Mouse (Mus musculus): ENCODE measurements at regions not wholly inside any gene's neighbourhood (a gene's known extent, or its start where the extent isn't known, plus 50 kb on each side); places are given as distances from the start of the nearest gene placed in this dataset.

DNA sequence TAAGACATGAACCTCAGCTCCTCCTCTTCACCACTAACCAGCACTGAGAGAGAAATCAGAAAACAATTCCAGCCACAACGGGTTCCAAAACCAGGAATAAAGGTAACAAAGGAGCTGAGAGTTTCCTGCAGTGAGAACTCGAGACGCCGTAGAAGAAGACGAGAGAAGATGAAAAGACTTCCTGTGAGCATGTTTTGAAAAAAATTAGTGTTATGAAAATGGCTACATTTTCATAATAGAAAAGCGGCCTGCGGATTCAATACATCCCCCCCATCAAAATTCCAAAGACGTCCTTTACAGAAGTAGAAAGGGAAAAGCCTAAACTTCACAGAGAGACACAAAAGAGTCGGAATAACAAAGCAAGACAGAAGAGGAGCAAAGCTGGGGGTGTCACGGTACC, 193.6 kb upstream of the A430005L14Rik start:
- Histone ChIP-seq H3K4me1 (ENCODE audit: control insufficient read depth in 1 of 2, insufficient read depth in 2 of 2, low read length in 2 of 2) (no peaks in the 10 kb centered on the region), H3K27me3 (ENCODE audit: control insufficient read depth in 1 of 2, insufficient read depth in 2 of 2, low read length in 2 of 2) (no peaks in the 10 kb centered on the region), H3K4me3 (ENCODE audit: control insufficient read depth in 1 of 2, insufficient read depth in 1 of 2, low read depth in 2 of 2, low read length in 2 of 2) (no peak overlapping the region), H3K9ac (ENCODE audit: control insufficient read depth, low read depth, low read length, poor library complexity, severe bottlenecking) (no peak overlapping the region), H3K27ac (ENCODE audit: control insufficient read depth, low read depth, low read length) (no peak overlapping the region), H3K9me3 (replicated peaks; ENCODE audit: insufficient read depth, low read length) (no peaks in the 10 kb centered on the region), H3K79me2 (ENCODE audit: control insufficient read depth, insufficient read depth, low read length, poor library complexity) (no peaks in the 10 kb centered on the region), H3K36me3 (ENCODE audit: control insufficient read depth in 1 of 2, insufficient read depth in 2 of 2, low read length in 2 of 2) (no peaks in the 10 kb centered on the region)
- no peak for DNase-seq (ENCODE audit: low read depth, low spot score)
- no peak for TF ChIP-seq POLR2AphosphoS2 (IDR thresholded peaks at IDR 0.05; ENCODE audit: low read length)
- no peak for TF ChIP-seq USF2 (IDR thresholded peaks at IDR 0.05; ENCODE audit: borderline replicate concordance in 1 of 2, insufficient read depth in 1 of 2, low read depth in 1 of 2, low read length in 2 of 2)
- no peak for TF ChIP-seq ELF1 (IDR thresholded peaks at IDR 0.05; ENCODE audit: low read depth, low read length)
- no peak for TF ChIP-seq NELFE (IDR thresholded peaks at IDR 0.05; ENCODE audit: low read depth, low read length)
- no peak for TF ChIP-seq SMC3 (IDR thresholded peaks at IDR 0.05; ENCODE audit: low read depth, low read length)
- no peak for TF ChIP-seq MAX (IDR thresholded peaks at IDR 0.05; ENCODE audit: low read length)
- TF ChIP-seq NRF1 (IDR thresholded peaks at IDR 0.05; ENCODE audit: insufficient read depth, low read depth, low read length, poor library complexity, severe bottlenecking), result no peak
- no peak for TF ChIP-seq ZNF384 (IDR thresholded peaks at IDR 0.05; ENCODE audit: low read depth, low read length)
- TF ChIP-seq MEF2A (IDR thresholded peaks at IDR 0.05; ENCODE audit: extremely low read depth, insufficient replicate concordance, low read depth, low read length, poor library complexity, severe bottlenecking), result no peak
- TF ChIP-seq EP300 (IDR thresholded peaks at IDR 0.05; ENCODE audit: low read depth in 1 of 2, low read length in 2 of 2), result no peak
- TF ChIP-seq MYC (IDR thresholded peaks at IDR 0.05; ENCODE audit: low read depth, low read length), result no peak
- no peak for TF ChIP-seq BHLHE40 (IDR thresholded peaks at IDR 0.05; ENCODE audit: borderline replicate concordance, low read depth, low read length)

DNA sequence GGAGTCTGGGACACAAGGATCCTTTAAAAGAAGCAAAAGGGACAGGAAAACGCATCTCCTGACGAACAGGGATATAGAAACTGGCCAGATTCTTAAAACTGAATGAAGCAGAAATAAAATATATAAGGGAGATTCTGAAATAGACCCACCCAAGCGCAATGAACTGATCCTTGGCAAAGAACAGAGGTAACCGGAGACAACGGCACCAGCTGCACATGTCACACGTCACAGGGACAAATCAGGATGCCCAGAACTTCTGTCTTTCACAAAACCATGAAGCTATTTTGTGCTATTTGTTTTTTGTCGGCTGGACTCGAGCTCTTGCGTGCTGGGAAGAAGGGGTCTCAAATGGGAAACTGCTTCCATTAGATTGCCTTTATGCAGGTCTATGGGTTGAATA, 189.3 kb upstream of the A430005L14Rik start:
- H3K27me3 ChIP-seq (ENCODE audit: control insufficient read depth in 1 of 2, insufficient read depth in 2 of 2, low read length in 2 of 2), result no peaks in the 10 kb centered on the region
- H3K79me2 ChIP-seq (ENCODE audit: control insufficient read depth, insufficient read depth, low read length, poor library complexity), result no peaks in the 10 kb centered on the region
- no peak overlapping the region for H3K4me3 ChIP-seq (ENCODE audit: control insufficient read depth in 1 of 2, insufficient read depth in 1 of 2, low read depth in 2 of 2, low read length in 2 of 2)
- H3K4me1 ChIP-seq (ENCODE audit: control insufficient read depth in 1 of 2, insufficient read depth in 2 of 2, low read length in 2 of 2), result no peaks in the 10 kb centered on the region
- TF ChIP-seq UBTF (IDR thresholded peaks at IDR 0.05; ENCODE audit: borderline replicate concordance, insufficient read depth, low read depth, low read length) (no peak), MXI1 (IDR thresholded peaks at IDR 0.05; ENCODE audit: low read depth, low read length) (no peak), TCF12 (IDR thresholded peaks at IDR 0.05; ENCODE audit: low read depth, low read length) (no peak), MYC (IDR thresholded peaks at IDR 0.05; ENCODE audit: low read depth, low read length) (no peak), E2F4 (IDR thresholded peaks at IDR 0.05; ENCODE audit: borderline replicate concordance, low read depth, low read length) (no peak), GATA1 (IDR thresholded peaks at IDR 0.05; ENCODE audit: low read depth, low read length) (no peak), EP300 (IDR thresholded peaks at IDR 0.05; ENCODE audit: low read depth in 1 of 2, low read length in 2 of 2) (no peak), KAT2A (conservative IDR thresholded peaks at IDR 0.05; ENCODE audit: low read depth, low read length) (no peak), POLR2AphosphoS5 (IDR thresholded peaks at IDR 0.05; ENCODE audit: borderline replicate concordance, low read depth, low read length) (no peak), CTCF (IDR thresholded peaks at IDR 0.05 in 2 of 3, conservative IDR thresholded peaks at IDR 0.05 in 1 of 3; ENCODE audit: control insufficient read depth in 1 of 3, insufficient read depth in 1 of 3, low read depth in 2 of 3, low read length in 3 of 3, poor library complexity in 1 of 3, severe bottlenecking in 1 of 3) (no peak), GABPA (IDR thresholded peaks at IDR 0.05; ENCODE audit: low read depth, low read length) (no peak), POLR2A (IDR thresholded peaks at IDR 0.05; ENCODE audit: control insufficient read depth in 1 of 2, insufficient read depth in 1 of 2, low read depth in 1 of 2, low read length in 2 of 2, poor library complexity in 1 of 2) (no peak), MAZ (IDR thresholded peaks at IDR 0.05; ENCODE audit: low read depth, low read length) (no peak), ZKSCAN1 (IDR thresholded peaks at IDR 0.05; ENCODE audit: low read depth, low read length) (no peak), SMC3 (IDR thresholded peaks at IDR 0.05; ENCODE audit: low read depth, low read length) (no peak)
- no peak for DNase-seq (ENCODE audit: low read depth, low spot score)
- no peak overlapping the region for H3K9ac ChIP-seq (ENCODE audit: control insufficient read depth, low read depth, low read length, poor library complexity, severe bottlenecking)
- no peak overlapping the region for H3K27ac ChIP-seq (ENCODE audit: control insufficient read depth, low read depth, low read length)
- H3K36me3 ChIP-seq (ENCODE audit: control insufficient read depth in 1 of 2, insufficient read depth in 2 of 2, low read length in 2 of 2), result no peaks in the 10 kb centered on the region
- no peaks in the 10 kb centered on the region for H3K9me3 ChIP-seq (replicated peaks; ENCODE audit: insufficient read depth, low read length)

Data from MEL (cell line).